Mouse (Mus musculus): ENCODE data around the gene Gm11214. TPM values are rescaled to one million over a fixed set of nuclear protein-coding genes. Genes with fewer than 3 reads are reported as not detected.

Gm11214 gene
- total RNA-seq (2021), result not detected
- long read RNA-seq, experiment 1, result 0 reads
- long read RNA-seq, experiment 2, result 0 reads

DNA sequence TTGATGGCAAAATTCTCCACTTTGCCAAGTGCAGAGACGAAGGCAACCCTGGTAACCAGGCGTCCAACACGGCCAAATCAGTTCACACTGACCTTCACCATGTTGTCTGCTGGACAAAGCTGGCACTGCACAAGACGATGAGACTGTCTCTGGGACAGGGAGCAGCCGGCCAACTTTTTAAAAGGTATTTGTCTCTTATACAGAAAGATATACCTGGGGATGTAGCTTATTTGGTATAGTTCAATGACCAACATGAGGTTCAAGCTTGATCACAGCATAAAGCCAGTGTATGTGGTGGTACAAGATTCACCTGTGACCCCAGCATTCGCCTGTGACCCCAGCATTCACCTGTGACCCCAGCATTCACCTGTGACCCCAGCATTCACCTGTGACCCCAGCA, at the start of gene Gm11214:
Gene Gm11214 (minus strand): TSS at position 101 of the 400 bp plus-strand sequence.
- DNase-seq, result no peak

DNA sequence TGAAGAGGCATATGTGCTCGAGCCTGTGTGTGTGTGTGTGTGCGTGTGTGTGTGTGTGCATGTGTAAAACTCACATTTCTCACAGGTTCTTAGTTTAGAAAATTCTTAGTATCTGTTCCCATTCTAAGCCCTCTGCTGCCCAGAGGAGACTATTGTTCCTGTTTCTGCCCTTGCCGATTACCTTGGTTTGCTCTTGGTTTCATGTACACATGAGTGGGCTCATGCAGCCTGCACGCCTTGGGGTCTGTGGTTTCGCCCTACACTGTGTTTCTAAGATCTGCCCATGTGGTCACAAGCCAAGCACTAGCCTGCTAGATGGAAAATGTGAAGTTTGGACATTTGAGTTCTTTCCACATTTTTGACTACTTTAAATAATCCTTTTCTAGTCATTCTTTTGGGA, 48.7 kb upstream of the Gm11214 start:
- no peak for DNase-seq

DNA sequence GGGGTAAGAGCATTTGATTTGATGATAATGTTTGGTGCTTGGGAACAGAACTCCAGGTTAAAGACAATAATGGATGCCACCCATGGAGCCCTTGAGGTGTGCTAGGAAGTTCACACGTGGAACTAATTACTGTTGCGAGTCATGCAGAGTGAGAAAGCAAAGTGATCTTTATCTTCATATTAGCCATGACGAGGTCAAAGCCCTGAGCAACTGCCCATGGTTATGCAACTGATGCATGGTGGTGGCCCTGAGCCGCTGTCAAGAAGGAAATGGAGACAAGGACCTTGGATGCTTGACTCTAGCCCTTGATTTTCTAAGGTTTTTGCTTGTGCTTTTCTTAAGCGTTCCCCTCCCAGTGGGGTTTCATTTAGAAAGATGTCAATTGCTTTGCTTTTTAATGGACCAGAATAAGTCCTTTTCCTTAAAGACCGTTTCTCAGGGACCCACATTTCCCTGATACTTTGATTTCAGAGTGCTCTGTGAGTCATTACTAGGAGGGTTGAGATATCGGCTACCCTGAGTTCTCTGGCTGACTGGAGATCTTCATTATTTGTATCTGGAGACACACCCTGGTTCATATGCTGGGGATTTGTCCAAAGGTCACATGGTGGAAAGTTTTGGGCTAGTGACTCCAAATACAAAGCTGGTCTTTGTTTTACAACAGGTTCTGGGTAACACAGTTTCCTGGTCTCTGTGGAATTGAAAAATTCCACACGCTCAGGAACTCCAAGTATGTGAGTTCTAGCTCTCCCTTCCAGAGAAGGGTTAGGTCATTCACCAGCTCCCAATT, 47.4 kb upstream of the Gm11214 start:
- DNase-seq, result peak; percentile 32

DNA sequence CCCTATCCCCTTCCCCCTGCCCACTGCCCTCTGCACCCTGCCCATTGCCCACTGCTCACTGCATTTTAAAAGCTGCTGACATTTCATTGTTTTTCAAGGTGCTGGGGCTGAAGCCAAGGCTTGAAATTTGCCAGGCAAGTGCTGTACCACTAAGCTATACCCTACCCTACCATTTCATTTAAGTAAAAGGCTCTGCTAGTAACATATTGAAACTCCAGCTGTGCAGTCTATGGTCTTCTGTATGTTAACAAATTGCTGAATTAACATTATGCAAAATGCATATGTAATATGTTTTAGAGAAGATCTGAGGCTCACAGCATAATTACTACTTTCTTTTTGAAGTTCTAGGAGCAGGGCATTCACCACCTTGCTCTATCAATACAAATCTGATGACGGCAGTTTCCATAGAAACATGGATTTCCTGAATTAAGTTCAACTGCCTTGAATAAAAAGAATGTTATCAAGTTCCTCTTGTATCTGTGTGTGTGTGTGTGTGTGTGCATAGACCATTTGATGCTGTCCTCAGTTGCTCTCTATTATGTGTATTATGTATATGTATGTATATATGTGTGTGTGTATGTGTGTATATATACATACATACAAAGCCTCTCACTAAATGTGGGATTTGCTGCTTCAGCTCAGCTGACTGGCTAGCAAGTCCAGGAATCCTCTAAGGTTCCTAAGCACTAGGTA, 43.2 kb upstream of the Gm11214 start:
- no peak for DNase-seq

DNA sequence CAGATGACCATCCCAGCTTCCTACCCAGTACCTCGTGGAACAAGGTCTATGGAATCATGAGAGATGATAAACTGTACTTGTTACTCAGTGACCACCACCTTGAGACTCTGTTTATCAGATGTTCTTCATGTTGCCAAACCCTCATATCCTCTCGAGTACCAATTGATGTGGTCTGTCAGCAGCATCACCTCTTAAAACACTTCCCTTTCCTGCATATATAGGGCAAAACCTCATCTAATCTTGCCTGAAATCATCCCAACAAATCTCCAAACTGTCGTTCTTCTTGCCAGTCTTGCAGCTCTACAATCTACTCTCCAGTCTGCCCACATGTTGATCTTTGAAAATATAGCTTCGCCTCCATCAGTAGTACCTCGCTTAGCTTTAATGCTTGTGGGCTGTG, 41.1 kb upstream of the Gm11214 start:
- no peak for DNase-seq

DNA sequence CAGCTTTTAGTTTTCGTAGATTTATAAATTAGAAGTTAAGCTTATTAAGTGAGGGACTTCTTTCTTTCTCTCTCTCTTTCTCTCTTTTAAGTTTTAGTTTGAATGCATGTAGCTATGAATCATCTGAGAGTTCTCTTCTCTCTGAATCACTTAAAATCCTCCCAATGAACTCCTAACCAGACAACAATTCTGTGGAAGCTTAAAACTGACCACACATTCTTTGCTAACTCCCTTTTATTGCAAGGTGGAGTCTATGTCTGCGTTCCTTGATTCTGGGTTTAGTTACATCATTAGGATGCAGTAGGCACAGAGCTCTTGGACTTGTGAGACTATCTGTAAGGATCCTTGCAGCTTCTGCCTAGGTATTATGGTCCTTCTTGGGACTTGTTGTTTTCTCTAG, 40.5 kb upstream of the Gm11214 start:
- no peak for DNase-seq

DNA sequence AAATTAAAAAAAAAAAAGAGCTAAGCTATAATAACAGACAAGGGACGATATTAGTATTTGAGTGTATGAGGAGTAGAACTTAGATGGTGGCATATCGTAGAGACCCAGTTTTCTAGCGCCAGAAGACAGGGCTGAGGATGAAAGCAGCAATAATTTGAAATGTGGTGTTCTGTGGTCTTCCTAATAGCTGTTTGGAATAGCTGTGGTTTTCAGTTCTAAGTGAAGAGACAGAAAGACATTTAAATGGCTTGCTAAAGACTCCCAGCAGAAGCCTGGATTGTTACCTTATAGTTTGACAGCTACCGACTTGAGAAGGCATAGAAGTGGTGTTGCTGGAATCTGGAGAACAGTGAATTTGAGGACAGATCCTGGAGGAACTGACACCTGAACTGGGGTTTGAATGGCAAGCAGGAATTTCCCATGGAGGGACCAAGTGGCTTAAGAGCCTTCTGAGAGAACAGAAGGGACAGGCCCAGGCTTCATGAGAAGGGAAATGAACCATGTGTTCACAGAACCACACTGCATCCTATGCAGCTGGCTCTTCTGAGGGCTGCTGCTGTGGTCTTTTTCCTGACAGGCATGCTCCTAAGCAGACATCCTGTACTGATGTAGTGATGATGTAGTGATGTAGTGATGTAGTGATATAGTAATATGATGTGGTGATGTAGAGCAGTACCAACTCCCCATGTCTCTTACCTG, 39.0 kb upstream of the Gm11214 start:
- DNase-seq, result no peak

DNA sequence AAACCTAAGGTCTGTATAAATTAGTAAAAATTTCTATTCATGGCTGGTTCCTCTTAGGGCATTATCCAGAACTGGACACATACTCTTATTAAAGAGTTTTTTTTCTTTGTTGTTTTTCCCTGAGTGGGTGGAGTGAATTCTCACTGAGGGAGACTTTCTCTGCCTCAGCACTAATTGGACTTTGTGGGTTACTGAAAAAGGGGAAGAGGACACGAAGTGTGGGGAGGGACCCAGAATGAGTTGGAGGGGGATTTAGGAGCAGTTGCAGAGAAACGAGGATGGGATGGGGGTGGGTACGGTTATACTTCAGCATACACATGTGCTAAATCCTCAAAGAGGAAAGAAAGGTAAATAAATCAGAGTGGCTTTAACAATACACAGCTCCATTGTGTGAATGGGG, 36.6 kb upstream of the Gm11214 start:
- no peak for DNase-seq

DNA sequence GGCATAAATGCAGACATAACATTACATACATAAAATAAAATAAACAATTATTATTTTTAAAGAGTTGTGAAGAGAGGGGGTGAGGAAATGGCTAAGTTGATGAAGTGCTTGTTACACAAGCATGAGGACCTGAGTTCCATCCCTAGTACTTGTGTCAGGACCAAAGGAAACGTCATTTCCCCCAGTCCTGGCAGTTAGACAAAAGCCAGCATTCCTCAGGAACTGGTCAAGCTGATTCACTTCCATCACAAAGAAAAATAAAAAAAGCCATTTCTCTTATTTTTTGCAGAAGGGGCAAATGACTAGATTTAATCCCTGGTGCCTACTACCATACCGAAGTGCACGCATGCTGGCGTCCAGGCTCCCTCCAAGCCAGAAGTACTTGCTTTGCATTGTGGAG, 33.7 kb upstream of the Gm11214 start:
- no peak for DNase-seq

DNA sequence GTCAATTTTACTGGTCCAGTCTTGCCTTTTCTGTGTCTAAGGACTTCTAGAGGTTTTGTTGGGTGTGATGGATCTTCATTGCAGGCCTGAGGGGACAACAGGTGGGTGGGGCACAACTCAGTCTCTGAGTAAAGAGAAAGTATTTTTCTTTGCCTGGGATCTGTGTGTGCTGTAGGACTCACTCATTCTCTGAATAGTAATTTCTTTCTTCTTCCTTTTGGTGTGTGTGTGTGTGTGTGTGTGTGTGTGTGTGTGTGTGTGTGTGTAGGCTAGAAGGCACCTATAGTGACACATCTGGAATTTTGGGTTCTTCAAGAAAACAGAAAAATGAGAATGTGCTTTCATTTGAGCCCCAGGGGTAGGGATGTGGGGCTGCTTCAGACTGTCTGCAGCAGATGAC, 29.2 kb upstream of the Gm11214 start:
- no peak for DNase-seq

DNA sequence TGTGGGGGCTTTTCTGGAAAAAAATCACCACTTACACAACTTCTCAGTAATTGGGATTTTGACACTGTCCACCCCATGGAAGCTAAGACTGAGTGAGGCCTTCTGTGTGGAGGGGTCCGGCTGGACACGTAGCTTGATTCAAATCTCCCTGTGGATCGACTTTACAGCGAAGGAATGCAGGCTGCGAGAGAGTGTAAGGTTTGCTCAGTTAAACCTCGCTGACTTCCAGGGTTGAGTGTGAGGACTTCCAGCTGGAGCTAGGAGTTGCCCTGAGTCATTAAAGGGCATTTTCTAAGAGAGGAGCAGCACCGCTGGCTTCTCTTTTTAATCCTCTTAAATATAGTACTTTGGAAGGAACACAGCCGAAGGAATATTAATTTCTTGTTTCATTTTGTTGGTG, 24.2 kb upstream of the Gm11214 start:
- no peak for DNase-seq

DNA sequence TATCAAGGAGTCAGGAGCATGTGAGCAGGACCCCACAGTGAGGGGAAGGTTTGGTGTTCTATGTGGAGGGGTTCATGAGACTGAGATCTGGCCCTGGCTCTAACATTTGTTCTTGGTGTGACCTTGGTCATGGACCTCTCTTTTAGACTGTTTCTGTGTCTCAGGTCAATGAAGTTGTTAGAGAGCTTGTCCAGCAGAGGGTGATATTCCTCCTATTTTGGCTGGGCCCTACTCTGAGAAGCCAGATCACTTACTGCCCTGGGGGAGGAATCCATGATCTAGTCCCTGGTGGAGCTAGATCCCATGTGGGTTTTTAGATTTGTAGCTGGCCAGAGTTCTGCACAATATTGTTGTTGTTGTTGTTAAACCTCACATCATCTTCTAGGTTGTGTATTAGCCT, 23.0 kb upstream of the Gm11214 start:
- peak; percentile 61 for DNase-seq

DNA sequence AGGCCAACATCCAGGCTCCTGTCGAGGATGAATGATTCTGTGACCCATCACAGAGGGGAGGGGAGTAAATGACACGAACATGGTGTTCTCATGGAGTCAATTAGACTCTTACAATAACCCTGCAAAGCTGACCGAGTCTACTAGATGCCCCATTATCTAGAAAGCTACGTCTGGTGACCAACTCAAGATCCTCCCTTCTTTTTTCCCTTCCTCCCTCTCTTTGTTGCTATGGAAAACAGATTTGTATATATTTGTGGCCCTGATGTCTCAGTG, 22.0 kb upstream of the Gm11214 start:
- DNase-seq, result no peak

DNA sequence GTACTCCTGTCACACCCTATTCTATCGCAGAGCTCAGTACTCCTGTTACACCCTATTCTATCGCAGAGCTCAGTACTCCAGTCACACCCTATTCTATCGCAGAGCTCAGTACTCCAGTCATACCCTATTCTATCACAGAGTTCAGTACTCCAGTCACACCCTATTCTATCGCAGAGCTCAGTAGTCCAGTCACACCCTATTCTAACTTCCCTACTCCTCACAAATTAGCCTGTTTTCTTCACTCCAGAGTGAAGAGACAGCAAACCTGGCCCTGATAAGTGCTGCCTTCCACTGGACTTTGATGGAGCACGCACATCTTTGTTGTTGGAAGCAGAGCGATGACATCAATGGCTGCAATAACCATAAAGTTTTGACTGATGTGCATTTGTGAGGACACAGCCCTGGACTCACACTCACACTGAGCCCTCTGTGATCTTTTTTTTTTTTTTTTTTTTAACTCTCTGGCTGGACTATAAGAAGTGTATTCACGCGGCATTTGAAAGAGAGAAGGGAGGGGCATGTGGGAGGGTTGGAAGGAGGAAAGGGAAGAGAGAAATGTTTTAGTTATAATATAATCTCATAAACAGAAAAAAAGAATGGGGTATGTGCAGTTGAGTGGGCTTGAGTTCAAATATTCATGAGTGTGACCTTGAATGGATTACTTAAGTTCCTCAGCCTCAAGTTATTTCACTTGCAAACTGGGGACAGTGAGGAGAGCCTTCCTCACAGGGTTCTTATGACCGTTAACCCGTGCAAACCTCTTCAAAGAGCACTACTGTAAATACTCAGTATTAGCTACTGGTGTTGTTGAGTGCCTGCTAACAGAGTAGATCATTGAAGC, 21.5 kb upstream of the Gm11214 start:
- DNase-seq, result no peak

DNA sequence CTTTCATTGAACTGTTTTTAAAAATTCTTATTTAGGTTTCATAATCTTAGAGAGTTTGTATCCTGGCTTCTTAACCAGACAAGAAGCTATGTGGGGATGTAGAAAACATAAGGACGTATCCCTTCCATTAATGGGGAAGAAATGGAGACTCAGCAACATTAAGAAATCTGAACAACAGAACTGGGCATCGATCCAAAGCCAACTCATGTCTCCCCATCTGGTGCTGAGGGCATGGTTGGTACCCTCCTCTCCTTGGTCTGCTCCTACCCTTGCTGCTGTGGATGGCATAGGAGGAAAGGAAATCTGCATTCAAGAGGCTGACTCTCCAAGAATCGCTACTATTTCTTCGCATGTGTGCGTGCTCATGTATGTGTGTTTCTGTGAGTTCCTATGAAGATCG, 20.5 kb upstream of the Gm11214 start:
- DNase-seq, result no peak

DNA sequence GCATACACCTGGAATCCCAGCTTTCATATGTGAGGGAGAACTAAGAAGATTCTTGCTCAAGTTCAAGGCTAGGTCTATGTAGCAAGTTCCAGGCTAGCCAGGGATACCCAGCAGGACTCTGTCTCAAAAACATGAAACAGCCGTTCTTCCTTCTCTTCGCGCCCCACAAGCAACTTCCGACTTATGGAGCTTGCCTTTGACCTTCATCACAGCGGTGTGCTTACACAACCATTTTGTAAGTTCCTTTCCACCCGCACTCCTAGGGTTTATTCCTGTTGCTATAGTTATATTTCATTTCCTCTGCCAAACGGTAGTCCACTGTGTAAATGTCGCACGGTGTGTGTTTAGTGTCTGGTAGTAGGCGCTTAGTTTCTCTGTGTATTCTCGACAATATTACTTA, 19.9 kb upstream of the Gm11214 start:
- DNase-seq, result no peak

DNA sequence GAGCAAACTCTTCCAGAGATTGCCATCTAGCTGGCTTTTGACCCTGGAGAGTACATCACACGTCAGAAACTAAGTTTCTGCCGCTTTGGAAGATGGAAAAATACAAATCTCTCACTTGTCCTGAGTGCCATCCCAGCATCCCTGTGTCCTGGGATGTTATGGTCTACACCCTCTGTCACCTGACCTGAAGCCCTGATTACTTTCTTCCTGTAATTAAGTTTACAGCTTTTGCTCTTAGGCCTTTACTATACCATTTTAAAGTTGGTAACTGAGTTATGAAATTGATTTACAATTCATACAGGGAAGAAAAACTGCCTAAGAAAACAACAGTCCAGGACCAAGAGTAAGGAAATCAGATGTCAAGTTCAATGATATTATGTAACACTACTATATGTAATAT, 19.3 kb upstream of the Gm11214 start:
- DNase-seq, result no peak

DNA sequence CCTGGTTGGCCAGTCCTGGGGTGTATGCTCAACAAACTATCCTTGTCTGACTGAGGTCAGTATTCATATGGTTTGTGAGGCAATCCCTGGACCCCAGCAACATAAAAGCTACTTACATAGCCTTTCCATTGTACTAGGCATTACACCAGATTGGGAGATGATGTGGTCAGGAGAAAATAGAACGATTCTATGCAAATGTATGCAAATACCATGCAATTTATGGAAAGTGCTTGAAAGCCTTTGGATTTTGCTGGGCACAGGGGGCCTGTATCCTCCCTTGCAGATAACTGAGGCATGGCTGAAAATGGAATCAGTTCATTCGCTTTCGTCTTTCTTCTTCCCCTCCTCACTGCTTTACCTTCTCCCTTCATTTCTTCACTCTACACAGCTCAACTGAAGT, 18.4 kb upstream of the Gm11214 start:
- no peak for DNase-seq

DNA sequence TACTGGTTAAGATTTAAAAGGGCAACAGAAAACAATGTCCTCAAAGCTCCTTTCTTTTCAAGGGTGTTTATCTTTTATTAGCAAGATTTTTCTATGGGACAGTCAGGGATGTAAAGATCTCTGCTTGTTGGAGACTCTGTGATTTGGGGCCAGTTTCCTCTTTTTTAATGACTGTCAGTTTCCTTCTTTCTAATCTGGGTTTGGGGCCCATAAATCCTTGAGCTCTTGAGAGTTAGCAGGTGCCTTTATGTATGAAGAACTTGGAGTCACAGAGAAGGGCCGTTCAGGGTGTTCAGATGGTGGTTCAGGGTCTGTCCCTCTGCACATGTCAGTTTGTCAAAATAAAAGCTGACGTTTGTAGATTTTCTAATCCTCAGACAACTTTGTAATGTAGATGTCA, 11.9 kb upstream of the Gm11214 start:
- DNase-seq, result no peak

DNA sequence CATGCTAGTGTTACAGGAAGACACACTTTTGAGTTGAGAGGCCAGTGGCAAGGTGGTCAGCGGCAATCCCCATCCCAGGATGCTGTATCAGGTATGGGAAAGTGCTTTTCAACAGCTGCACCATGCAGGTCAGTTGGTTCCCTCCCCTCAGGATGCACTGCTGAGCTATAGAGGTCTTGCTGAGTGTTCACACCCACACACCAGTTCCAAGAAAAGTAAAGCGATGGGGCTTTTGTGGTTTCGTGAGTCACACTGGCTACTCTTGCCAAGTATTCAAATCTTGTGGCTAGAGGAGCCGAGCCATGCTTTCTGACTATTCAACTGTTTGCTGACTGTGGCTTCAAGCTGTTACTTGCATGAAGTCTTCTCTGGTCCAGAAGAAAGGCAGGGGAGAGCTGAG, 5.1 kb upstream of the Gm11214 start:
- DNase-seq, result no peak

DNA sequence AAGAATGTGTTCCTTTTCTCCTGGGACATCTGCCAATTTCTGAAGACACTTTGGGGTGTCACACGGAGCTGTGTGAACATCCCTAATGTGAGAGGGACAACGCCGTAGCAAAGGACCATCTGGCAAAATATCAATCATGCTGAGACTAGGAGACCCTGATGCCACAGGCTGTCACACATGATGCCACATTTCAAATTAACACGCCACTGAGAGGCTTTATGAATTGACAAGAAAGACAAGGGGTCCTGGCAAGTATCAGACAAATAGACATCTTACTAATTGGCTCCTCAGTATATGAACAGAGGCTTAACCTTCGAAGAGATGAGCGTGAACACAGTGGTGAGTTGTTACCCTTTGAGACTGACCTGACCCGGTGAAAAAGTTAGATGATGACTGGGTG, 2.6 kb upstream of the Gm11214 start:
- DNase-seq, result no peak

DNA sequence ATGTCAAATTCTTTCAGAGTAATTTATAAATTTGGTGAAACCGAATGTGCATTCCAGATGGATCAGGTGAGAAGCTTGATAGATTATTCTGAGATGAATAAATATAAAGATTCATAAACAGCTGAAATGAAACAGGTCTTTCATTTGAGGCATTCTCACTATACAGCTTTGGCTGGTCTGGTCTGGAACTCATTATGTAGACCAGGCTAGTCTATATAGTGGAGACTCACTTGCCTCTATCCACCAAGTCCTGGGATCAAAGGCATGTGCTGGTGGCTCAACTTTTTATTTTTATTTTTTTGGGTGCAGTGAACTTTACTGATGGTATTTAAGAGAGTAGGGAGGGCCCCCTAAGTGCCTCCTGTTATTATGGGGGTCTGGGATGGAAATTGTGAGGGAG, 1.3 kb downstream of the Gm11214 start:
- DNase-seq, result no peak

DNA sequence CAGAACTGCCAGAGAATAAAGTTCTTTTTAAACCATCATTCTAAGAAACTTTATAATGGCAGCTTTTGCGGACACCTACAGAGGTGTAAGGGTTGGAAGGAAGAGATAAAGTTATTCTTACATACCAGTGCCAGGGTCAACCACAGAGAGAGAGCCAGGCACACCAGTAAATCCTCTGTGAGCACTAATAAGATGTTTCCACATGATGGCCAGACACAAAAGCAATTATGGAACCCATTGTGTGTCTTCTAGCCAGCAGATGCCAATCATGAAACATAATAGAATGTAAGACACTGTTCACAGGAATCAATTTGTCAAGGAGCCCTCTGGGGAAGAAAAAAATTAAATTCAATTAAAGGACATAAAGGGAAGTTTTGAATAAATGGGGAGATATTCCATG, 1.8 kb downstream of the Gm11214 start:
- no peak for DNase-seq

All from adrenal gland, postnatal 10 days (tissue).